Mouse (Mus musculus): ENCODE results near the gene Tle4.
"Not testable (repeated sequence)": the region's sequence is repeated elsewhere in the genome, so short reads cannot be mapped to it uniquely, and the experiment has no call there.

Gene Tle4

GRCm38 (mm10) chr19:14597917-14598689 lies at the start of gene Tle4:
Gene Tle4, minus strand, starts transcription at chr19:14598051.
- peak; percentile 100 for DNase-seq (ENCODE audit: low spot score)

DNA sequence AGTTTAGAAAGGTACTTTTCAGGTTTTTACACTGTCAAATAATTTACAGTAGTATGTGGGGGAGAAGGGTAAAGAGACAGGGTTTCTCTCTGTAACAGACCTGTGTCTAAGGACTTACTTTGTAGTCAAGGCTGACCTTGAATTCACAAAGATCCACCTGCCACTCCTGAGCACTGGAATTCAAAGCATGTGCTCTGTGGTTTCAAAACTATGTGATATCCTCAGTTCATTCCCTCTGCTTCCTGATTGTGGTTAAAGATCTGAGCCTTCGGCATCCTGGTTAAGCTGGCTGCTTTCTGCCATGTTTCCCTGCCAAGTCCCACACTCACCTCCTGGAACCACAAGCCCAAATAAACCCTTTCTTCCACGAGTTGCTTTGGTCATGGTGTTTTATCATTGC lies 47.8 kb upstream of the Tle4 start:
- no peak for DNase-seq (ENCODE audit: low spot score)

DNA sequence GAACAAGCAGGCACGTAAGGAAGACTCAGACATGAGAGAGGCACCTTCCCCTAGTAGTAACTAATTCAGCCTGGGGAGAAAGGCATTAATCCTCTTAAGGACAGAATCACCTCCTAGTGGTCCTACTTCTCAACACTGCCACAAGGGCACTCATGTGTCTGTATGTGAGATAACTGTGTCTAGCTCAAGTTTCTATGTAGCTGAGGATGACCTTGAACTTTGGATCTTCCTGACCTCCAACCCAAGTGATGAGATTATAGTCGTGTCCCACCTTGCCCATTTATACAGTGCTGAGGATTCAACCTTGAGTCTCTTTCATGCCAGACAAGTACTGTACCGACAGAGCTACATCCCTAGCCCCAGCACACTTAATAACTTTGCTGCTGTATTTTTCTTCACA lies 46.9 kb upstream of the Tle4 start:
- DNase-seq (ENCODE audit: low spot score): no peak

DNA sequence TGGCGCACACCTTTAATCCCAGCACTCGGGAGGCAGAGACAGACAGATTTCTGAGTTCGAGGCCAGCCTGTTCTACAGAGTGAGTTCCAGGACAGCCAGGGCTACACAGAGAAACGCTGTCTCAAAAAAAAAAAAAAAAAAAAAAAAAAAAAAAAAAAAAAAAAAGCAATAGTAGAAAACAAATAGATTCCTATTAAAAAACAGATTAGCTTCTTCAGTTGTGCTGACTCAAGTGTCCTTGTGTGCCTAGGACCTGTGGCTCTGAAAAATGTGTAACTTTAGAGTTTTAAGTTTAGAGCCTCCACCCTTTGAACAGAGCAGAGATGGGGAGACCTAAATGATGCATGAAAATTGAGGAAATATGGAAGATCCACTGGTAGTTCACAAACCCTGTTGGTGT lies 45.2 kb upstream of the Tle4 start:
- DNase-seq (ENCODE audit: low spot score): not testable (repeated sequence)

GRCm38 (mm10) chr19:14642663-14643062 lies 44.8 kb upstream of the Tle4 start:
- no peak for DNase-seq (ENCODE audit: low spot score)

DNA sequence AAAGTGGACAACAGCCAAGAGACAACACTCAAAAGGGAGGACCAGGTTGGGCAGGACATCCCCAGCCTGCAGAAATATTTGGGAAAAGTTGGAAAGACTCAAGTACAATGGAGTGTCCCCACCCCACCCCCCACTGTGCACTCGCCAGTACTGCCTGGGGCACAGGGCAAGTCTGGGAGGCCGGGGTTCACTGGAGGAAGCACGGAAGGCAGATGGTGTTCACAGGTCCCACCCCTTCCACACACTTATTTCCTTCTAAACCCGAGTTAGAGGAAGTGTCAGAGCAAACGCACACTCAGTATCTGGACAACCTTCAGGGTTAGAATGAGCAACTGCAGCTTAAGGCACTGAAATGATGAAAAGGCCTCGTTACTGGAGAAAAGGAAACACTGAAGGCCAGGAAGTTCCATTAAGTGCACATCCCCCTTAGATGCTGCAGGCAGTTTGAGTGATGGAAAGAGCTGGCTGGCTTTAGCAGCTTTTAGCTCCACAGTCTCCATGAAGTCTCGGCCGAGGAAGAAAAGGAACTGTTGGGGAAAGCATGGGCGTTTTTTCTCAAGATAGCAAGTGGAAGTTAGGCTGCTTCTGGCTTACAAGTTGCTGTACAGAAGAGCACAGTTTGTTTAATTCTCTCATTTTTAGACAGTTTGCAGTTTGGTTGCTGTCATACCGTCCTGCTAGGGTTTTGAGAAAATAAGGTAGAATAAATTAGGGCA lies 37.5 kb upstream of the Tle4 start:
- DNase-seq (ENCODE audit: low spot score): no peak

- DNase-seq (ENCODE audit: low spot score): no peak
These were observed 25.5 kb upstream of the Tle4 start for GRCm38 (mm10) chr19:14623355-14623754.

GRCm38 (mm10) chr19:14620534-14620933 lies 22.7 kb upstream of the Tle4 start:
- no peak for DNase-seq (ENCODE audit: low spot score)

GRCm38 (mm10) chr19:14619814-14620213 lies 22.0 kb upstream of the Tle4 start:
- no peak for DNase-seq (ENCODE audit: low spot score)

DNA sequence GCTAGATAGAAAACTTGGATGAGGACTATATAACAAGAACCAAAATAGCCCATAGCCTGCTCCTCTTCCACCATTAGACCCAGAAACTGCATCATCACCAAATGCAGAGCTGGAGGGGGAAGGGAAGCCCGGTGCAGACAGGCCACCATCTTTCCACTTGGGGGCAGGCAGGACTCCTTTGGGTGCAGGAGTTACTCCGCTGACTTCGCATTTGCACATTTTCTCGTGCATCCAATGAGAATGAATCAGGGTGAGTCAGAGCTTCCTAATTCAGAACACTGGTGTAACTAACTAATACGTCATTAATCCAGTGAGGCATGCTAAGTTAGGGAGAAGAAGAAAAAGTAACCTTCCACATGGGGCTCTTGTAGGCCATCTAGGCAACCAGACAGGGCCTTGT lies 17.0 kb upstream of the Tle4 start:
- no peak for DNase-seq (ENCODE audit: low spot score)

DNA sequence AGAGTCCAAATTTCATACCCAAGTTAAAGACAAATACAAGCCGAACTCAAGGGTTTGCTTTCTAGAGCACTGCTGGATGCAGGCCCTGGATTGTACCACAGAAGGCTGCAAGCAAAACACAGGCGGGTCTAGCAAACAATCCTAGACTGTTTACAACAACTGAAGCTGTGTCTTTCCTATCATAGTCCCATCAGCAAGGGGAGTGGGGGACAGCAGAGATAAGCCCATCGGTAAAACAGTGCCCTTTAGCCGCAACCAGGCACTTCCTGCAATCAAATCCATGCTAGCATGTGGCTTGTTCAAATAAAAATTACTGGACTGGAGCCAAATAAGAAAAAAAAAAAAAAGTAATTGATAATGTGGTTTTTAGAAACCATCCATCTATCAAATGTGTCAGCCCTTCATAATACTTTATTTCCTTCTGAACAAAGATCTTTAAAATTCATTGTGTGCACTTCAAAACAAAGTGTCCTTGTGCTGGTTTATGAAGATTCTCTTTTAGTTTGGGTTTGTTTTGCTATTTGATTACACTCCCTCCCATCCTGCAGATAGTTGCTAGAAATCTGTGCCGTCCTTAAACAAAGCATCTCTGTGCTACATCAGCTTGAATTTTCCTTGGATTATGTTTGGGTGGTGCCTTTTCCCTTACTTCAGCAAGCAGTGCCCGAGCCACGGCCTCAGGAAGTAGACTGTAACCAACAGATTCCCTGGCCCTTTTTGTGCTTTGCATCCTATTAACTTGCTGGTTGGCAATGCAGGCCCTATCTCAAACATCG lies 12.9 kb upstream of the Tle4 start:
- no peak for DNase-seq (ENCODE audit: low spot score)

DNA sequence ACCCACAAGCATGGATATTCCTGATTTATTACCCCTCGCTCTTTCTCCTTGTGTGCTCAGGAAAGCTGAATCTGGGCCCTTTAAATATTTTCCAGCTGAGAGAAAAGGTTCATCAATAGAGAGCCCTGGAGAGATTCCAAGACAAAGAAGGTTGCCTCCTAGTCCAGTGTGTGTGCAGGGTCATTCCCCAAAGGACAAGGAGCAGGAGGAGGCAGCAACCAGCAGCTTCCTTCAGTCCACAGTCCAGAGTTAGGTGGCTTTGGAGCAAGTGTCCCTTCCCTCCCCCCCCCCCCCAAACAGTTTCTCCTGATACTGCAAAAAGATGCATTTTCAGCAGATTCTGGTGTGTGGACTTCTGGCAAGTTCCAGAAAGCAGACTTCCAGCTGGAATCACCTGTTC lies 3.0 kb upstream of the Tle4 start:
- DNase-seq (ENCODE audit: low spot score): no peak

DNA sequence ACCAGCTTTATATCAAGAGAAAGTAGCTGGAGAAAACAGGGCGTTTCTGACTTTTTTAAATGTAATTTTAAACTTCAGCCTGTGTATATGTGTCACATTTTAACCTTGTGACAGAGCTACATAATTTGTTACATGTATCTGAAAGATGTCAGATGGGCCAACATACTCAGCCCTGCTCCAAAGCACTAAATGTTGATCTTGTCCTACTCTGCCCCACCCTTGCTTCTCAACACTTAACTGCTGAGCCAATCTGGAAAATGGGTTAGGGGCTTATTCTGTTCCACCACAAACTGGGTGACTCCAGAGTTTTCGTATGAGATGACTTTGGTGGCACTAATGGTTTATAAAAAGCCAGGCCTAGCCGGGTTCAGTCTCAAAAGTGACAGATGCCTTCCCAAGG lies 2.5 kb upstream of the Tle4 start:
- no peak for DNase-seq (ENCODE audit: low spot score)

DNA sequence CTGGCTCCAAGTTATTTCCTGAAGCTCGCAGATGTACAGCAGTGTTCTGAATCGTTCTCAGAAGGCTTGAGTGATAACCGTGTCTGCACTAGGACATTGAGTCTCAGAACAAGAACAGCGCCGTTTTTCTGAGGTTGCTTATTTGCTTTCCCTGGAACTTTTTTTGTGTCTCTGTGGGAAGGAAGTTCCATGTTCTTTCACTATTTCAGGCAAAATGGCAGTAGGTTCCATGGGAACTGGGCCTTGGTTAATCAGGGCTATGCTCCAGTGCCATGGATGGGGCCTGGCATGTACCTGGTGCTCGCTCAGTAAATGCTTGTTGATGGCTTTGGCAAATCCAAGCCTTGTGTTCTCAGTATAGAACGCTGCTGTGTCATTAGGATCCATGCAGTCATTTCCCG lies 2.0 kb upstream of the Tle4 start:
- no peak for DNase-seq (ENCODE audit: low spot score)

DNA sequence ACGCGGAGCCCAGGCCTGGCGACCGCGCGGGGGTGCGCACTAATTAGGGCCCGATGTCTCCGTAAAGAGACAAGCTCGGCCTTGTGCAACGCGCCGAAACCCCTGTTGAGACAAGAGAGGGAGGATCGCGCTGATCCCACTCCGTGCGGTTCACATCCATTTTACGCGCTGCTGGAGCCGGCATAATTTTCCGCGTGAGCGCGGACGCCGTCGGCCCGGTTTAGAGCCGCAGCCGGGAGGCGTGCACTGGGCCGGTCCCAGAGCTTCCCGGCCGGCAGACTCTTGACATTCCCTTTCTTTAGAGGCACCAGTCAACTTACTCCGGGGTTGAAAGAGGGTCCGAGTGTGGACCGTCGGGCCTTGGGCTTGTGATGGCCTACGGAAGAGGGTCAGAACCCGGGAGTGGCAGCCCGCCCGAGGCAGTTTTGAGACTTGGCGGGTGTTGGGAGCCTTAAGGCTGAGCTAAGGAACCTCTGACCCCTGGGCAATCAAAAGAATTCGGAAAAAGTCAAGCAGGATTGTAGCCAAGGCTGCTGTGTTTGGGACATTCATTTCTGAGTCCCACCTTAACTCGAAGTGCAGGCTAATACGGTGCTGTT lies 938 bp upstream of the Tle4 start:
- no peak for DNase-seq (ENCODE audit: low spot score)

DNA sequence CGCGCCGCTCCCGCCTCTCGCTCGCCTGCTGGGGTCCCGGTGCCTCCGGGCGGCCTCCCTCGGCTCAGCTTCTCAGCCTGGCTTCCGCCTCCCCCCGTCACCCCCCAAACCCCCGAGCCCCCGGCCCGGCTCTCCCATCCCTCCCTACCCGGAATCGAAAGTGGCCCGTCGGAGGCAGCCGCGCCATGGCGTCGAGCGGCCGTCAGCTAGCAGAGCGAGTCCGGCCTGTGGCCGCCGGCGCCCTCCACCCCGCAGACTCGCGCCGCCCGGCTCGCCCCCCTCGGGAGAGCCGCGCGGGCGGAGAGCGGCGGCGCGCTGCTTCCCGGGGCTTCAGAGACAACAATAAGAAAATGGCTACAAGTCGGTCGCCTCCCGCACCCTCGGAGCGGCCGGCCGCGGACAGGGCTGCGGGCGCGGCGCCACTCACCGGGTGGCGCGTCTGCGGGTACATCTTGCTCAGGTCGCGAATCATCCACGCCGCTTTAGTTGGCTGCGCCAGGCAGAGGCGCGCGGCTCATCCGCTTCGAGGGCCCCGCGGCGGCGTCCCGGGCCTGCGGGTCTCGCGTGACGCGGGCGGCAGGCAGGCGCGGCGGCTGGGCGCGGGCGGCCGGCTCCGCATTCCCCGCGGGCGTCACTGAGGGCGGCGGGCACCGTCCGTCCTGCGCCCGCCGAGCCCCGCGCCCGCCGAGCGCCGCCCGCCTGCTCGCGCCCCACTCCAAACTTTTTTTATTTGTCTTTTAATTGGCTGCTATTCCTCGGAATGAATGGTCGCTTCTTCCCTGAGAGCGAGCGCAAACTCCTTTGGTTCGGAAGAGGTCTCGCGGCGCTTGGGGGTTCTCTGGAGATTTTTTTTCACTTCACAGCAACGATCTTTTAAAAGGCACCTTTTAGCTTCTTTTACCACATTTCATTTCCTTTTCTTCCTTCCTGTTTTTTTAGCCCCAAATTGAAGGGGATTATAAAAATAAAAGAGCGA lies 622 bp downstream of the Tle4 start:
- peak; percentile 5 for DNase-seq (ENCODE audit: low spot score)

GRCm38 (mm10) chr19:14596358-14596940 lies 1.4 kb downstream of the Tle4 start:
- no peak for DNase-seq (ENCODE audit: low spot score)

GRCm38 (mm10) chr19:14595390-14595997 lies 2.4 kb downstream of the Tle4 start:
- DNase-seq (ENCODE audit: low spot score): no peak

DNA sequence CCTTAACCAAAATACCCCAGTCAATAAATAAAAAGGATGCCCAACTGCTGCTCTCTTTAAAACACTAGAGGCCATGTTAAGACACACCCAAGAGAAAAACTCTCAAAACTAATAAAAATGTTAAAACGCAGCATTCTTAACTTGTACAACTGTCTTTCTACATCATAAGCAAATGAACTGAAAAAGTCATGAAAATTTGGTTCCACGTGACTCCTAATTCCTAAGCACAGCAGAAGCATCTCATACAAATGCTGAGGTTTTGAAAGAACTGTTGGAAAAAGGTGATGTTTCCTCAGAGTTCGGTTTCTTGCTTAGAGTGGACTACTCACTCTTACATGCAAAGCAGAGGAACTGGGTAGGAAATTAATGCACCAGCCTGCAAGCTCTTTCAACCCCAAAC lies 3.3 kb downstream of the Tle4 start:
- no peak for DNase-seq (ENCODE audit: low spot score)

GRCm38 (mm10) chr19:14591809-14592535 lies 5.9 kb downstream of the Tle4 start:
- no peak for DNase-seq (ENCODE audit: low spot score)
